Mouse (Mus musculus) heart, adult 2 months (tissue): ENCODE results near the gene Samd1.

Experiments
- CTCF ChIP-seq: fragments of 200-600 bp; IDR thresholded peaks from 2 replicates; pipeline ENCODE4 v1.8.1; 2022; ENCODE audit warnings: antibody characterized with exemption, mild to moderate bottlenecking, moderate library complexity
- POLR2A ChIP-seq: fragments of 200-500 bp; IDR thresholded peaks from 2 replicates; pipeline ENCODE4 v1.6.1; 2011; ENCODE audit warnings: mild to moderate bottlenecking, low read depth, low read length, control low read depth; ENCODE audit not compliant: insufficient read depth

GRCm38 (mm10) chr8:83967701-83968100 is 29.8 kb upstream of the Samd1 start:
- no peak for TF ChIP-seq POLR2A
- TF ChIP-seq CTCF: no peak
